Mouse (Mus musculus): ENCODE measurements around the gene Chn2. TPM values are rescaled to one million over a fixed set of nuclear protein-coding genes. Genes with fewer than 3 reads are reported as not detected.

Chn2 gene
- polyA plus RNA-seq, 1 experiment = 38.2 TPM

- peak; percentile 92 for DNase-seq (ENCODE audit: low read depth)
- TF ChIP-seq CTCF (IDR thresholded peaks at IDR 0.05; ENCODE audit: borderline replicate concordance, extremely low read depth, insufficient read depth, insufficient read length) = no peak
- no peak for TF ChIP-seq POLR2A (IDR thresholded peaks at IDR 0.05; ENCODE audit: borderline replicate concordance, extremely low read depth, insufficient read depth, insufficient read length, poor library complexity, severe bottlenecking)
These were observed 80.7 kb downstream of the Chn2 start for GRCm38 (mm10) chr6:54119885-54120666.

GRCm38 (mm10) chr6:54120889-54121288 is 81.5 kb downstream of the Chn2 start:
- no peak for TF ChIP-seq POLR2A (IDR thresholded peaks at IDR 0.05; ENCODE audit: borderline replicate concordance, extremely low read depth, insufficient read depth, insufficient read length, poor library complexity, severe bottlenecking)
- TF ChIP-seq CTCF (IDR thresholded peaks at IDR 0.05; ENCODE audit: borderline replicate concordance, extremely low read depth, insufficient read depth, insufficient read length) = no peak
- DNase-seq (ENCODE audit: low read depth) = no peak

- DNase-seq (ENCODE audit: low read depth) = no peak
- TF ChIP-seq CTCF (IDR thresholded peaks at IDR 0.05; ENCODE audit: borderline replicate concordance, extremely low read depth, insufficient read depth, insufficient read length) (no peak), POLR2A (IDR thresholded peaks at IDR 0.05; ENCODE audit: borderline replicate concordance, extremely low read depth, insufficient read depth, insufficient read length, poor library complexity, severe bottlenecking) (no peak)
These were observed 85.2 kb downstream of the Chn2 start for GRCm38 (mm10) chr6:54124519-54124918.

- TF ChIP-seq CTCF (IDR thresholded peaks at IDR 0.05; ENCODE audit: borderline replicate concordance, extremely low read depth, insufficient read depth, insufficient read length) = no peak
- no peak for TF ChIP-seq POLR2A (IDR thresholded peaks at IDR 0.05; ENCODE audit: borderline replicate concordance, extremely low read depth, insufficient read depth, insufficient read length, poor library complexity, severe bottlenecking)
- DNase-seq (ENCODE audit: low read depth) = no peak
These were observed 86.2 kb downstream of the Chn2 start for GRCm38 (mm10) chr6:54125536-54125935.

- TF ChIP-seq CTCF (IDR thresholded peaks at IDR 0.05; ENCODE audit: borderline replicate concordance, extremely low read depth, insufficient read depth, insufficient read length) (no peak), POLR2A (IDR thresholded peaks at IDR 0.05; ENCODE audit: borderline replicate concordance, extremely low read depth, insufficient read depth, insufficient read length, poor library complexity, severe bottlenecking) (no peak)
- peak; percentile 96 for DNase-seq (ENCODE audit: low read depth)
These were observed 87.1 kb downstream of the Chn2 start for GRCm38 (mm10) chr6:54126225-54126992.

- TF ChIP-seq POLR2A (IDR thresholded peaks at IDR 0.05; ENCODE audit: borderline replicate concordance, extremely low read depth, insufficient read depth, insufficient read length, poor library complexity, severe bottlenecking) (no peak), CTCF (IDR thresholded peaks at IDR 0.05; ENCODE audit: borderline replicate concordance, extremely low read depth, insufficient read depth, insufficient read length) (no peak)
- DNase-seq (ENCODE audit: low read depth) = peak; percentile 47
These were observed 87.8 kb downstream of the Chn2 start for GRCm38 (mm10) chr6:54126993-54127697.

- no peak for TF ChIP-seq POLR2A (IDR thresholded peaks at IDR 0.05; ENCODE audit: borderline replicate concordance, extremely low read depth, insufficient read depth, insufficient read length, poor library complexity, severe bottlenecking)
These were observed 89.3 kb downstream of the Chn2 start for GRCm38 (mm10) chr6:54128702-54129101.

GRCm38 (mm10) chr6:54129570-54129969 is 90.2 kb downstream of the Chn2 start:
- no peak for TF ChIP-seq CTCF (IDR thresholded peaks at IDR 0.05; ENCODE audit: borderline replicate concordance, extremely low read depth, insufficient read depth, insufficient read length)
- no peak for TF ChIP-seq POLR2A (IDR thresholded peaks at IDR 0.05; ENCODE audit: borderline replicate concordance, extremely low read depth, insufficient read depth, insufficient read length, poor library complexity, severe bottlenecking)
- peak; percentile 52 for DNase-seq (ENCODE audit: low read depth)

More at GRCm38 (mm10) chr6:54128702-54129101, 89.3 kb downstream of the Chn2 start:
- DNase-seq (ENCODE audit: low read depth) = no peak

- no peak for DNase-seq (ENCODE audit: low read depth)
These were observed 91.5 kb downstream of the Chn2 start for GRCm38 (mm10) chr6:54130881-54131280.

GRCm38 (mm10) chr6:54132576-54132975 is 93.2 kb downstream of the Chn2 start:
- TF ChIP-seq CTCF (IDR thresholded peaks at IDR 0.05; ENCODE audit: borderline replicate concordance, extremely low read depth, insufficient read depth, insufficient read length) (no peak), POLR2A (IDR thresholded peaks at IDR 0.05; ENCODE audit: borderline replicate concordance, extremely low read depth, insufficient read depth, insufficient read length, poor library complexity, severe bottlenecking) (no peak)

More at GRCm38 (mm10) chr6:54130881-54131280, 91.5 kb downstream of the Chn2 start:
- TF ChIP-seq POLR2A (IDR thresholded peaks at IDR 0.05; ENCODE audit: borderline replicate concordance, extremely low read depth, insufficient read depth, insufficient read length, poor library complexity, severe bottlenecking) = no peak
- no peak for TF ChIP-seq CTCF (IDR thresholded peaks at IDR 0.05; ENCODE audit: borderline replicate concordance, extremely low read depth, insufficient read depth, insufficient read length)

GRCm38 (mm10) chr6:54133231-54133630 is 93.9 kb downstream of the Chn2 start:
- DNase-seq (ENCODE audit: low read depth) = peak; percentile 45
- TF ChIP-seq CTCF (IDR thresholded peaks at IDR 0.05; ENCODE audit: borderline replicate concordance, extremely low read depth, insufficient read depth, insufficient read length) (no peak), POLR2A (IDR thresholded peaks at IDR 0.05; ENCODE audit: borderline replicate concordance, extremely low read depth, insufficient read depth, insufficient read length, poor library complexity, severe bottlenecking) (no peak)

More at GRCm38 (mm10) chr6:54132576-54132975, 93.2 kb downstream of the Chn2 start:
- peak; percentile 64 for DNase-seq (ENCODE audit: low read depth)
